Mouse (Mus musculus) lung, adult 18-20 months (tissue): ENCODE data around the gene Phf5a.

ENCODE experiments used
- DNase-seq, 2 experiments: peaks; one replicate each; pipeline ENCODE4 v3.0.0; 2022; ENCODE audit warnings: mixed read lengths in 2 of 2

Gene Phf5a

DNA sequence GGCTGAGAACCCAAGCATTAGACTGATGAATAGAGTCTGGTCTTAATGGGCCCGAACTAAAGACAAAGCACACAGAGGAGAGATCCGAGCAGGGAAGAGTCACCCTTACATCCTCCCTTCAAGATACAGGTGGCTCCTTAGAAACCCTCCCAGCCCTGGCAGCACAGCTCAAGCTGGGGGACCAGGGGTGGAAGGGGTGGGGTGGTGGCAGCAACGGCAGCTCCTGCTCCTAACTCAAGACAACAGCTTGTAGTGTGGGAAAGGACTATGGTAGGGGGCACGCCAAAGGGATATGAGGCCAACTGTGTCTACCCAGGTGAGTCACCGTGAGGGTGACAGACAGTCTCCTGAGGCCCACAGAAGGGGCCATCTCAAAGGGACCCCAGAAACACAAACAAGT lies 23.9 kb downstream of the Phf5a start:
- DNase-seq: no peak

DNA sequence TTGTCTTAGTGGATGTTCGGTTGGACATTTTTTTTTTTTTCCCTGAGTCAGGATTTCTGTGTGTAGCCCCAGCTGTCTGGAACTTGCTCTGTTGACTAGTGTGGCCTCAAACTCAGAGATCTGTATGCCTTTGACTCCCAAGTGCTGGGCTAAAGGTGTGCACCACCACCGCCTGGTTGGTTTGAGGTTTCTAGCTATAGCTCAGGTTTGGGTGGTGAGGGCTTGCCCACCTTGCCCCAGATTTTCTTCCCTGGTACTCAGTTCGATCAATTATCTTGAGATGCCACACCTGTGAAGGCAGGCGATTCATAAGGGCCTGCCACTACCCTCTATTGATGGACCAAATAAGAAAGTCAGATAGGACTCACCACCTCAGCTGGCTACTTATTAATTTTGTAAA lies 24.6 kb downstream of the Phf5a start:
- no peak for DNase-seq

GRCm38 (mm10) chr15:81846755-81847154 lies 25.0 kb downstream of the Phf5a start:
- no peak for DNase-seq

DNA sequence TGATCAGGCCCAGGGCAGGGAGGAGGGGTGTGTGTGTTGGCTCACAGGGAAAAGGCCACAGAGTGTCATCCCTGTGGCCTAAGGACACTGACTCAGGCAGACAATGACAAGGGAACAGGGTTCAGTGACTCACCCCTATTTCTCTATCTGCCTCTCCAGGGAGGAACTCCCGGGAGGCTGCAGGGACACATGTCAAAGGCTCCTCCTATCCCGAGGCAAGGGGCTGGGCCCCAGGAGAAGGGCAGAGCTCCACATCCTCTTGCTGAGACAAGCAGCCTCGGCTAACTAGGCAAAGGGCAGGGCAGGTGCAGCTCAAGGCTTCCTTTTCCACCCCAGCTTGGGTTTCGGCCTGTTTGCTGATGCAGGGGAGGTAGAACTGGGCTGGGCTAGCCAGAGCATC lies 26.0 kb downstream of the Phf5a start:
- DNase-seq: peak; percentile 53 to 57

- no peak for DNase-seq
Measured at GRCm38 (mm10) chr15:81845033-81845625, 26.6 kb downstream of the Phf5a start.

DNA sequence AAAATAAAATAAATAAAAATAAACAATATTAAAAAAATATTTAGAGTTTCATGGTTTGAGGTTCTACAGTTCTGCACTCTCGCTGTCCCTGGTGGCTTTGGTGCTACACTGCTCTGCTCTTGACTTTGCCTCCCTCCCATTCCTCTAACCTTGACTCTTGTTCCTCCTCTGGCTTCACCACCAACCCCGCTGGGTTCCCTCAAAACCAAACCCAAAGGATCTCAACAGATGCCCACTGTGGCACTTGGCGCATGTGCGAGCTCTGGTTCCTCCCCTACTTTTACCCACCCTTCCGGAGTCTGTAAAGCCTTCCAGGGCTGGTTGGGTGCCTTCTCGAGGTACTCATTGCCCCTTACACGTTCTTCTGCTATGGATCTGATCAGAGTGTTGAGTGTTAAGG lies 29.4 kb downstream of the Phf5a start:
- DNase-seq: no peak

- no peak for DNase-seq
Measured at GRCm38 (mm10) chr15:81840306-81840705, 31.4 kb downstream of the Phf5a start.

GRCm38 (mm10) chr15:81839634-81840033 lies 32.1 kb downstream of the Phf5a start:
- peak; percentile 92 to 96 for DNase-seq

- DNase-seq: peak; percentile 64 to 78
Measured at GRCm38 (mm10) chr15:81838554-81839235, 33.0 kb downstream of the Phf5a start.

DNA sequence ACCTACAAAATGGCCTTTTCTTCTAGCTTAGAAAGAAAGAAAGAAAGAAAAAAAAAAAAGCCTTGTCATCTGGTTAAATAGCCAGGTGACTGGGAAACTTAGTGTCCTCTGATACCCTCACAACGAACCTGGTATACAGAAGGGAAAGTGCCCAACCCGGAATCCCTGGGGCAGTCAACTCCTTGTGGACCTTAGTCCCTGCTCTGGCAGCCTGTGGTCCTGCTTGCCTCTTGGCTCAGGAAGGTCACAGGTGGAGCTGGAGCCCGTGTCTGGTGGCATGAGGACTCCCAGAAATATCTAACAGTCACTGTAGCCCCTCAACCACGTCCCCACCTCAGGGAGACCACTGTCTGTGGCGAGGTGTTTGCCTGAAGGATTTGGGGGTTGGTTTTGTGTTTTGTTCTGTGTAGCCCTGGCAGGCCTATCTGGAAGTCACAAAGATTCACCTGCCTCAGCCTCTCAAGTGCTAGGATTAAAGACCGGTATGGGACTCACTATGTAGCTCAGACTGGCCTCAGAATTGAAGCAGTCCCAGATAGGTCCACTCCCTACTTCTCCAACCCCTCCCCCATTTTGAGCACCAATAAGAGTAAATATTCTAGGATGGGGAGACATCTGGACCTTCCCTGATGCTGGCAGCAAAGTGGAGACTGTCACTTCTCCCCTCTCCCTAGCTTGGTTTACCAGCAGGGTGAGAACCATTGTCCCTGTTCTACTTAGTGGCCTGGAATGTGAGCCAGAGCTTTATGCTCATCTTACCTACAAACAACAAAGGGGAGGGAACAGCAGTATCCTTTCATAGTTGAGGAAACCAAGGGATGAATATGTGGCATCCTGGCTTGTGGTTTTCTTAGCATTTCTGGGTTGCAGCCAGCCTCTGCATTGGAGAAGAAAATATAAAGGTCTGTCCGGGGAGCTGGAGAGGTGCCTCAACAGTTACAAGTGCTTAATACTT lies 34.5 kb downstream of the Phf5a start:
- DNase-seq: no peak

DNA sequence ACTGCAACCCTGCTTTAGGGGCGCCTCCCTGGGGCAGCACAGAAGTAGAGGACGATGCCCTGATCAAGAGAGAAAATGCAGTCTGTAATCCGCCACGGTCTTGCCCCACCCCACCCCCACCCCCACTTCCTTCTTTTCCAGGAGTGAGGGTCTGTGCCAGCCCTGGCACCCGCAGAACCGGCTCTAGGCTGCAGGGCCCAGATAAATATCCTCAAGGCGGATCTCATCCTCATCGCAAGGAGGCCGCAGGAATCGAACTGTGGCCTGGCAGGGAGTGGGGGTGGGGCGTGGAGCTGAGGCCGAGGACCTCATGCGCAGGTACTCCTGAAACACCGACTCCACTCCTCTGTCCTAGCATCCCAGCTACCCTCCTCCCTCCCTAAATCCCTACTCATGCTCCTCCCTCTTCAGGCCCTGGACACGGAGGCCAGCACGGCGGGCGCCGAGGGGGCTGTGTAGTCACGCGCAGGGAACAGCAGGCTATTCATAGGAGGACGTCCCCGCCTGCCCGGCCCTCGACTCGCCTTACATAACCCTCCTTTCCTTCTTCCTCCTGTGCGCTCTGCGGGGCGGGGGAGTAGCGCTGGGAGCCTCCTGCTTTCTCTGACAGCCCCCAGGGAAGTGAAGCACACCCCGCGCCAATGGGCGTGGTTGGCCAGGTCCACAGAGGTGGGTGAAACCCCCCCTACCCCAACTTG lies 35.4 kb downstream of the Phf5a start:
- DNase-seq: peak; percentile 93 to 96

DNA sequence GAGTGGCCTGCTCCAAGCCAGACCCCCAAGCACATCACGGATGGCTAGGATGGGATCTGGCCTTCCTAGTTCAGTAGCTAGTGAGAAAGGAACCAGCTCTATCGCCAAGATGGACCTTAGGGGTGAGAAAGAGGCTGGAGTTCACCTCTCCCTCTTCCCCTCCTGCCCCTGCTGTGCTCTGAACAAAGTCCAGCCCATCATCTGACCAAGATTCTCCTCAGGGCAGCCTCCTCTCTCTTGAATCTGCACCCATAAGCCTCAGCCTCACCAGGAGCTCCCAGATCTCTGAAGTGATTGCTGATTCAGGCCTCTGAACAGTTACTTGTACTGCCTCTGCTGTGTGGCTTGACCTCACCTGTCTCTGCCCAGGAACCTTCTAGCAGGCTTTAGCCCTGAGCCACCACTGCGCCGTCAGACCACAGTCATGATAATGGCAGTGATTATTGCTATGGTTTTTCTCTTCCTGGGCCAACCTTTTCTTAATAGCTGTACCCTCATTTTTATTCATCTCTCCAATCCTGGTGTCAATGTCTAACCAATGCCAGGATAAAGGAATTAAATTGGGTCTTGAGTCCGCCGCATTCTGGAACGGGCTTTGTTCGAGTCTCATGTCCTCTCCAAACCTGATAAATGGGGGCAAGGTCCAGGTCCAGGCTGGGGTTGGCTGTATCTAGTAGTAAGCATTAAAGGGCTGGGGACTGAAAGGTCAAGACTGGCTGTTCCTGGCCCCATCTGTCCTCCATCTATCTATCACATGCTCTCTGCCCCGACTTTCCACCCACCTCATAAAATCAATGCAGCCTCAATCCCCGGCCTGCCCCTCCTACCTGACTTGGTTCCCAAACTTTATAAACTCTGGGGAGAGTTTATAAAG lies 36.5 kb downstream of the Phf5a start:
- no peak for DNase-seq

- peak in 1 of 2 experiments; percentile 51 for DNase-seq
Measured at GRCm38 (mm10) chr15:81834171-81834841, 37.4 kb downstream of the Phf5a start.

- no peak for DNase-seq
Measured at GRCm38 (mm10) chr15:81833481-81833880, 38.2 kb downstream of the Phf5a start.

DNA sequence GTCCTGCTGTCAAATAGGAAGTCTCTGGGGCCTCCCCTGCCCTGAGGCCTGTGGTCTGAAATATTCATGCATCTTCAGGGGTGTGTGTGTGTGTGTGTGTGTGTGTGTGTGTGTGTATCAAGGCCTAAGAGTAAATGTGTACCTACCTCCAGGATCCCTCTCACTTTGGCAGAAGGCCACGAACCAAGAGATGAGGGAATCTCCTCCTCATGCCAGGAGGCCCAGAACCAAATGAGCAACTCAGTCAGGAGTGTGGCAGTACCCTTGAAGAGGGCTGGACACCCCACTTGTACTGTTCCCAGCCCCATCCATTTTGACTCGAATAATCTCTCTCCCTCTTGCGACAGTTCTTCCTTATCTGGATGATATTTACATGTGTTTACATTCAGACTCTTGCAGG lies 39.5 kb downstream of the Phf5a start:
- peak in 1 of 2 experiments; percentile 36 for DNase-seq

GRCm38 (mm10) chr15:81831136-81831825 lies 40.4 kb downstream of the Phf5a start:
- peak; percentile 93 to 95 for DNase-seq

DNA sequence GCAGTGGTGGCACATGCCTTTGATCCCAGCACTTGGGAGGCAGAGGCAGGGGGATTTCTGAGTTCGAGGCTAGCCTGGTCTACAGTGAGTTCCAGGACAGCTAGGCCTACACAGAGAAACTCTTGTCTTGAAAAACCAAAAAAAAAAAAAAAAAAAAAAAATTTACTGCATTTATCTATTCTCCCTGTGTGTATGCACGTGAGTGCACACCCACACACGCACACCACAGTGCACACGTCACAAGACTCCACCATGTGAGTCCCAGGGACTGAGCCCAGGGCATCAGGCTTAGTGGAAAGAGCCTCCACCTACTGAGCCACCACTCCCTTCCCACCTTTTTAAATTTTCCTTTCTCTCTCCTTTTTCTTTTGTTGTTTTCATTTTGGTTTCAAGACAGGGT lies 41.2 kb downstream of the Phf5a start:
- DNase-seq: no peak

- no peak for DNase-seq
Measured at GRCm38 (mm10) chr15:81829208-81829580, 42.5 kb downstream of the Phf5a start.

DNA sequence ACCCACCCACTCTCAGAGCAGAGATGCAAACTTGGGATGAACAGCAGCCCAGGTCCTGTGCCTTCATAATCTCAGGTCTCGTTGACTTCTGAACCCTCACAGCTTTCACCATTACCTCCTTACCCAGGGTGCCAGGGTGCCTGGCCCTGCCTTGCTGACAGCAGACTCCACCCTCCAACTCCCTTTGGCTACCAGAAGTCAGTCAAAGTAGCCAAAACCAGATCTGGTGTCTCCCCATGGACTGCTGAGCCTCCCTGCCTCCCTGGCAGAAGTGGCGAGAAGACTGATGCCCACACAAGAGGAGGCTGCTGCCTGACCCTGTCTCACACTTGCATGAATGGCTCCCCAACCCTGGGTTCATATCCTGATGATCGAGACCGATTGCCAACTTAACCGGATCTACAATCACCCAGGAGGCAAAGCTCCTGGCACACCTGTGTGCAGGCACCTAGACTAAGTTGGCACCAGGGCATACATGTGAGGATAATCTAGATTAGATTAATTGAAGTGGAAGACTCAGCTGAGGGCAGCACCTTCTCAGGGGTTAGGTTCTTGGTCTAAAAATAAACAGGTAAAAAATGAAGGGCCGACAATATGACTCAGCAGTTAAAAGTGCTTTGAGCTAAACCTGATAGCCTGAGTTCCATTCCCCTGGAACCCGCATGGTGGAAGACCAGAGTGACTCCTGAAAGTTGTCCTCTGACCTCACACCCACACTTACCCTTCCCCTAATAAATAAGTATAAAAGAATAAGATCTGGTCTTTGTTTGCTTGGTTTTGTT lies 43.1 kb downstream of the Phf5a start:
- DNase-seq: no peak

GRCm38 (mm10) chr15:81824832-81825231 lies 46.9 kb downstream of the Phf5a start:
- DNase-seq: peak in 1 of 2 experiments; percentile 60
